Mouse (Mus musculus) kidney, embryonic 16.5 days (tissue): ENCODE data around the gene Gcnt2. TPM values are rescaled to one million over a fixed set of nuclear protein-coding genes. Genes with fewer than 3 reads are reported as not detected.
"Not testable (repeated sequence)": the region's sequence is repeated elsewhere in the genome, so short reads cannot be mapped to it uniquely, and the experiment has no call there.

Experiments used
- ATAC-seq: fragments of 200-750 bp; cut with Nextera tagmentation; 2 replicates; pipeline ENCODE4 v1.8.0; 2017; ENCODE audit warnings: moderate TSS enrichment; ENCODE audit not compliant: low FRiP score, low TSS enrichment
- H3K27ac ChIP-seq: fragments of 300-500 bp; sonication (generic); 2 replicates; pipeline ENCODE4 v1.5.1; 2014; ENCODE audit warnings: low read length
- H3K27me3 ChIP-seq: fragments of 300-500 bp; sonication (generic); 2 replicates; pipeline ENCODE4 v1.6.1; 2014; ENCODE audit warnings: low read length, control low read depth, mixed read lengths; ENCODE audit not compliant: insufficient read depth
- H3K36me3 ChIP-seq: fragments of 300-500 bp; sonication (generic); 2 replicates; pipeline ENCODE4 v1.6.1; 2014; ENCODE audit warnings: low read length, control low read depth, mixed read lengths; ENCODE audit not compliant: insufficient read depth
- H3K4me1 ChIP-seq: fragments of 300-500 bp; sonication (generic); 2 replicates; pipeline ENCODE4 v1.6.1; 2014; ENCODE audit warnings: low read length, control low read depth, mixed read lengths; ENCODE audit not compliant: insufficient read depth
- H3K4me2 ChIP-seq: fragments of 300-500 bp; sonication (generic); replicated peaks from 2 replicates; pipeline ENCODE4 v1.6.1; 2014; ENCODE audit warnings: low read depth, low read length
- H3K4me3 ChIP-seq: fragments of 300-500 bp; sonication (generic); 2 replicates; pipeline ENCODE4 v1.5.1; 2014; ENCODE audit warnings: mild to moderate bottlenecking, low read length
- H3K9ac ChIP-seq: fragments of 300-500 bp; sonication (generic); replicated peaks from 2 replicates; pipeline ENCODE4 v1.6.1; 2014; ENCODE audit warnings: low read length
- H3K9me3 ChIP-seq: fragments of 300-500 bp; sonication (generic); 2 replicates; pipeline ENCODE4 v1.6.1; 2016; ENCODE audit warnings: low read length, control low read depth
- WGBS: fragments of 180-500 bp; shearing (Covaris S2); extraction: QIAGEN DNeasy Blood & Tissue Kit; methylation state at CpG from one replicate; pipeline ENCODE4 v1.1.7; 2014; 5-methylcytosine and 5-hydroxymethylcytosine counted together
- microRNA-seq: library from miRNA; unstranded; fragments of <30 nt; microRNA quantifications from one replicate; pipeline ENCODE4, GENCODE M21; 2016
- polyA plus RNA-seq: library from polyadenylated mRNA; unstranded; fragments of >200 nt; fragmentation: Nextera tagmentation; extraction: Ambion mirVana; gene quantifications from 2 replicates; pipeline ENCODE4 v1.2.1, GENCODE M21; 2015

Gene Gcnt2
- polyA plus RNA-seq, 1 experiment from 2014 or later = 5.9 TPM

GRCm38 (mm10) chr13:40998537-40998936, 139.0 kb downstream of the Gcnt2 start:
- not testable (repeated sequence) for H3K4me2 ChIP-seq, H3K9me3 ChIP-seq, H3K9ac ChIP-seq, H3K4me3 ChIP-seq, ATAC-seq, H3K36me3 ChIP-seq, H3K27ac ChIP-seq, H3K27me3 ChIP-seq
- WGBS = 92% methylated on average over 5 of the region's 5 CpGs
- H3K4me1 ChIP-seq = peaks cover 21% of the 10 kb centered on the region; the same call in 1 of the 2 replicates

- no peaks in the 10 kb centered on the region for H3K9me3 ChIP-seq
- peak overlapping the region; percentile 90 for H3K9ac ChIP-seq
- H3K4me3 ChIP-seq = peak overlapping the region; percentile 86
- H3K27ac ChIP-seq = peak overlapping the region; percentile 99
- no peaks in the 10 kb centered on the region for H3K27me3 ChIP-seq
- ATAC-seq = peak; percentile 49
- peak overlapping the region; percentile 77 for H3K4me2 ChIP-seq
- under 1% methylated on average over 25 of the region's 25 CpGs for WGBS
- peaks cover 4% of the 10 kb centered on the region for H3K36me3 ChIP-seq
- peaks cover 16% of the 10 kb centered on the region; the same call in 1 of the 2 replicates for H3K4me1 ChIP-seq
Measured at GRCm38 (mm10) chr13:41000140-41000925, 140.8 kb downstream of the Gcnt2 start.

- peak within 1 kb of the TSS; percentile 90 for H3K9ac ChIP-seq
- H3K4me2 ChIP-seq = peak within 1 kb of the TSS; percentile 77
- H3K4me1 ChIP-seq = peaks cover 16% of the 10 kb centered on the region; the same call in 1 of the 2 replicates
- H3K36me3 ChIP-seq = peaks cover 11% of the 10 kb centered on the region
- H3K27ac ChIP-seq = peak within 1 kb of the TSS; percentile 99
- peak; percentile 97 for ATAC-seq
- no peaks in the 10 kb centered on the region for H3K9me3 ChIP-seq
- H3K27me3 ChIP-seq = no peaks in the 10 kb centered on the region
- under 1% methylated on average over 58 of the region's 58 CpGs for WGBS
- peak within 1 kb of the TSS; percentile 86 for H3K4me3 ChIP-seq
Measured at GRCm38 (mm10) chr13:41000926-41001639, 141.5 kb downstream of the Gcnt2 start, which contains the start of gene Pak1ip1. TSS of gene Pak1ip1 (plus strand) at chr13:41001023.

- Histone ChIP-seq H3K4me1 (peaks cover 16% of the 10 kb centered on the region; the same call in 1 of the 2 replicates), H3K27ac (no peak overlapping the region), H3K9ac (no peak overlapping the region), H3K4me2 (peak overlapping the region; percentile 77), H3K9me3 (no peaks in the 10 kb centered on the region), H3K36me3 (peaks cover 15% of the 10 kb centered on the region), H3K4me3 (peak overlapping the region; percentile 31), H3K27me3 (no peaks in the 10 kb centered on the region)
- 86% methylated on average over 5 of the region's 5 CpGs for WGBS
- ATAC-seq = no peak
Measured at GRCm38 (mm10) chr13:41002001-41002400, 142.4 kb downstream of the Gcnt2 start.

GRCm38 (mm10) chr13:41006244-41006643, 146.7 kb downstream of the Gcnt2 start:
- Histone ChIP-seq H3K4me3 (no peak overlapping the region), H3K4me2 (no peak overlapping the region), H3K9ac (no peak overlapping the region), H3K27ac (no peak overlapping the region), H3K4me1 (peaks cover 7% of the 10 kb centered on the region; the same call in 1 of the 2 replicates), H3K27me3 (no peaks in the 10 kb centered on the region), H3K36me3 (peaks cover 50% of the 10 kb centered on the region), H3K9me3 (no peaks in the 10 kb centered on the region)
- WGBS = 93% methylated on average over 4 of the region's 4 CpGs
- no peak for ATAC-seq

- Histone ChIP-seq H3K27me3 (no peaks in the 10 kb centered on the region), H3K4me2 (no peak overlapping the region), H3K9me3 (no peaks in the 10 kb centered on the region), H3K9ac (no peak overlapping the region), H3K36me3 (peaks cover 69% of the 10 kb centered on the region), H3K4me1 (no peaks in the 10 kb centered on the region), H3K4me3 (no peak overlapping the region), H3K27ac (no peak overlapping the region)
- ATAC-seq = no peak
- 79% methylated on average over 10 of the region's 10 CpGs for WGBS
Measured at GRCm38 (mm10) chr13:41008271-41008670, 148.7 kb downstream of the Gcnt2 start.

GRCm38 (mm10) chr13:41008946-41009345, 149.4 kb downstream of the Gcnt2 start:
- Histone ChIP-seq H3K36me3 (peaks cover 69% of the 10 kb centered on the region), H3K9me3 (no peaks in the 10 kb centered on the region), H3K4me1 (no peaks in the 10 kb centered on the region), H3K27me3 (no peaks in the 10 kb centered on the region), H3K27ac (no peak overlapping the region), H3K9ac (no peak overlapping the region), H3K4me3 (no peak overlapping the region), H3K4me2 (no peak overlapping the region)
- no peak for ATAC-seq
- WGBS = 82% methylated on average over 8 of the region's 8 CpGs

Small RNA genes lying within 50 kb of the gene (microRNA-seq; reads per million reads assigned to microRNA genes)
- gene Mir5124a = not detected

Other genes with a start within 250 kb of the Gcnt2 start
- gene Tfap2a, start 121.4 kb upstream of the Gcnt2 start, polyA plus RNA-seq = 2.4 and 3.2 TPM in 2 replicates
- gene Pak1ip1, start 141.3 kb downstream of the Gcnt2 start, polyA plus RNA-seq = 68.5 and 69.2 TPM in 2 replicates
- gene Tmem14c, start 156.5 kb downstream of the Gcnt2 start, polyA plus RNA-seq = 216 and 224 TPM in 2 replicates
- 0.46 and 0.70 TPM in 2 replicates for gene Mak, start 220.0 kb downstream of the Gcnt2 start, polyA plus RNA-seq